Mouse (Mus musculus) kidney, postnatal 4 days (tissue): ENCODE data around the gene Atp6v1d.

Experiments used
- DNase-seq, 2 experiments: peaks; one replicate each; pipeline ENCODE4 v3.0.0; 2021; ENCODE audit warnings: mixed read lengths in 2 of 2

Atp6v1d gene

GRCm38 (mm10) chr12:78790791-78791190 lies 70.6 kb downstream of the Atp6v1d start:
- DNase-seq = no peak
